Mouse (Mus musculus) embryo, embryonic 10.5 days (tissue): ENCODE data around the gene Gcn1l1.
"Not testable (repeated sequence)": the region's sequence is repeated elsewhere in the genome, so short reads cannot be mapped to it uniquely, and the experiment has no call there.

ENCODE experiments used
- DNase-seq: peaks from one replicate; pipeline ENCODE4 v3.0.0-alpha.2; 2015; ENCODE audit warnings: low spot score

The Gcn1l1 gene

GRCm38 (mm10) chr5:115564737-115565393 is at the start of gene Gcn1l1:
Gcn1l1 (plus strand) TSS chr5:115565254.
- peak; percentile 82 for DNase-seq

DNA sequence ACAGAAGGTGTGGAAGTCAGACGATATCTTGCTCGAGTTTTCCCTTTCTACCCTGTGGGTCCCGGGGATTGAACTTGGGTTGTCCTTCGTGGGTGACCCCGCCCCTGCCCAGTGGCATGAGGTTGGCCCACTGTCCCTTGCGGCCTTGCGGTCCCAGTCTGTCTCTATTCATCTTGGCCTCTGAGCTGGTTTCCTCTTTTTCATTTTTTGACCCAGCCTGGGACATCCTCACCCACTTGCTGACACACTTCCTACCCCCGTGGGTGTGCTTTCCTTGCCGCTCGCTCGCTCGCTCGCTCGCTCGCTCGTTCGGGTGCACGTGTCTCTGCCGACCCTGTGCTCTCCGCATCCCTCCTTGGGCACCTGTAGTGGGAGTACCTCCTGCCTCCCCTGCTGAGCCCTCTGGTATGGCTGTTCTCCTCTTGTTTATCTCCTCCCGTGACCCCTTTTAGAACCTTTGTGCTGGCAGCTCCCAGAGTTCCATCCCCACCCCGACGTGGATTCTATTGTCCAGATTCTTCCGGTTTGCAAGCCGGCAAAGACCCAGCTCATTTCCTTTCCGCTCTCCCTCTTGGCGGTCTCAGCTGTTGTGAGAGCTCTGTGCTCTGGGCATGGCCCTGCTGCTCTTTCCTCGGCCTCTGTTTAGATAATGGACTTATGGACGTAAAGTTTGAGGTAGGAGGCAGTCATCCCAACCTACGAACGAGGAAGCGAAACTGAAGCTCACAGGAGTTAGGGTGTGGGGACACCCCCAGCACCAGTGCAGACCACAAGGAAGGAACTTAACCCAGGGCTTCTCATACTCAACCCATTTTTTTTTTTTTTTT is 48.8 kb upstream of the Gcn1l1 start:
- DNase-seq = no peak

DNA sequence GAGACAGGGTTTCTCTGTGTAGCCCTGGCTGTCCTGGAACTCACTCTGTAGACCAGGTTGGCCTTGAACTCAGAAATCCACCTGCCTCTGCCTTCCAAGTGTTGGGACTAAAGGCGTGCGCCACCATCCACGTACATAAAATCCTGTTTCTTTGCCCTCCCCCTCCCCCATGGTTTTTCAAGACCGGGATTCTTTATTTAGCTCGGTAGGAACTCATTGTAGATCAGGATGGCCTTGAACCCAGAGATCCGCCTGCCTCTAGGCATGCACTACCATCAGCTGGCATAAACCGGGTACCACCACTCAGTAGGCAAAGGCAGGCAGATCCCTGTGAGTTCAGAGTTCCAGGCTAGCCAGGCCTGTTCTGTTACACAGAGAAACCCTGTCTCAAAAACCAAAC is 48.1 kb upstream of the Gcn1l1 start:
- DNase-seq = no peak

GRCm38 (mm10) chr5:115517501-115517900 is 47.6 kb upstream of the Gcn1l1 start:
- no peak for DNase-seq

- DNase-seq = not testable (repeated sequence)
Observed at GRCm38 (mm10) chr5:115518214-115518613, 46.8 kb upstream of the Gcn1l1 start.

GRCm38 (mm10) chr5:115520325-115520869 is 44.7 kb upstream of the Gcn1l1 start:
- no peak for DNase-seq

- peak; percentile 75 for DNase-seq
Observed at GRCm38 (mm10) chr5:115521553-115522461, 43.2 kb upstream of the Gcn1l1 start.

DNA sequence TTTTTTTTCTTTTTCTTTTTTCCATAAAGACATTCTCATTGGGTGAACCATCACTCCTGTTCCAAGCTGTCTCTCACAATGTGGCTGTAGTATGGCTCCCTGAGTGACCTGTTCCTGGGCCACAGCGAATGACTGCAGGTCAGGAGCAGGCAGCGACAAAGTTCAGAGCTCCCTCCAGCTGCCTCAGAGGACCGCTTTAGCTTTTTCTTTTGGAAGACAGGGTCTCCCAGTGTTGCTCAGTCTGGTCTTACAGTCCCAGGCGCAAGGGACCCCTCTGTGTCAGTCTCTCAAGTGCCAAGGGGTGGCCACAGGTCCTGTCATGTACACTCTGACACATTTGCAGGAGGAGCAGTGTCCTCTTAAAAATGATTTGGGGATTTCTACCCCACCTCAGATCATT is 42.5 kb upstream of the Gcn1l1 start:
- no peak for DNase-seq

- DNase-seq = no peak
Observed at GRCm38 (mm10) chr5:115522981-115523499, 42.0 kb upstream of the Gcn1l1 start.

GRCm38 (mm10) chr5:115523971-115524370 is 41.1 kb upstream of the Gcn1l1 start:
- DNase-seq = peak; percentile 78

DNA sequence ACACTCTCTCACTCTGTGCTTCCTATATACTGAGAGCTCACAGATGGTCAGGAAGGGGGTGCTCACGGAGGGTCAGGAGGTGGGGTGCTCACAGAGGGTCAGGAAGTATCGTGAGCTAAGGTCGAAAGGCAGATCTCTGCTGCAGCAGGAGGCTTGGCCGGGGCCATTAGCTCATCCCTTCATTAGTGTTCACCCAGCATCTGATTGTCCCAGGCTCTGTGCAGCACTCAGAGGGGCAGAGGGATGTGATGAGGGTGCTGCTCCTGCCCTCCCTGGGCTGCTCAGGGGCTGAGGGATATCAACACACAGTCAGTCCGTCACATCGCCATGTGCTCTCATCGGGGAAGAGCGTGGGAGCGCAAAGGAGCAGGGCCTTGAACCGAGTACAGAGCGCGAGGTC is 40.6 kb upstream of the Gcn1l1 start:
- DNase-seq = no peak

GRCm38 (mm10) chr5:115525416-115525815 is 39.6 kb upstream of the Gcn1l1 start:
- DNase-seq = no peak

DNA sequence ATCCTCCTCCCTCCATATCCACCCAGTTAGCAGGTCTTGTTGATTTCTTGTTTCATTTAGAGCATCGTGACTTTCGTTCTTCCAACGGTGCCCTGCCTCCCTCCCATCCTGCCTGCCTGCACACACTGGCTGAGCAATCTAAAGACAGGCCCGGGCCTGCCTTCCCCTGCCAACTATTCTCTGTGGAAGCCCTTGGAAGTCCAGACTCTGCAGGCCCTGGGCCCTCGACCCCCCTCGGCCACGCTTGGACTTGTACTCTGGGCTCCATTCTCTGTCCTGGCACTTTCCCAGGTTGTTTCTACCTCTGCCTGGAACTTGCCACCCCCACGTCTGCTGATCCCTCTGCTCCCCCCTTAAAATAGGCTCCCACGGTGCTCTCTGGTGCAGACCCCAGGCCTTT is 39.1 kb upstream of the Gcn1l1 start:
- DNase-seq = no peak

- no peak for DNase-seq
Observed at GRCm38 (mm10) chr5:115526456-115527202, 38.4 kb upstream of the Gcn1l1 start.

DNA sequence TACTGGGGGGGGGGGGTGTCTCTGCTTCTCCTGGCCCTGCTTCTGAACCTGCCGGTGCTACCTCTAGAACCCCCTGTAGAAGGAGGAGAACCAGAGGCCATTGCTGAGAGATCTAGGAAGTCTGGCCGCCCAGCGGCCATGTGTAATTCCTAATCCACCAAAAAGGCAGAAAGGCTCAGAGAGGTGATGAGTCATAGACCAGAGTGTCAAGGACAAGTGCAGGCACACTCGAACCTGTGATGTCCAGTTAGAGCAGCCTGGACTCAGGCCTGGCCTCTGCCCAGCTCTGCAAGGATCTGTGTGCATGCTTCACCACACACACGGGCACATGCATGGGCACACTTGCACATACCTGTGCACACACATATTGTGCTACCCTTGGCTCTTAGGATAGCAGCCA is 36.9 kb upstream of the Gcn1l1 start:
- DNase-seq = no peak

- DNase-seq = no peak
Observed at GRCm38 (mm10) chr5:115529364-115529741, 35.7 kb upstream of the Gcn1l1 start.

GRCm38 (mm10) chr5:115529742-115530446 is 35.2 kb upstream of the Gcn1l1 start:
- DNase-seq = no peak

GRCm38 (mm10) chr5:115530447-115530809 is 34.6 kb upstream of the Gcn1l1 start:
- DNase-seq = no peak

GRCm38 (mm10) chr5:115531671-115532270 is 33.3 kb upstream of the Gcn1l1 start:
- no peak for DNase-seq

GRCm38 (mm10) chr5:115534290-115534731 is 30.7 kb upstream of the Gcn1l1 start:
- DNase-seq = no peak
